Mouse (Mus musculus) embryonic facial prominence, embryonic 10.5 days (tissue): ENCODE measurements around the gene Tcea2. TPM values are rescaled to one million over a fixed set of nuclear protein-coding genes. Genes with fewer than 3 reads are reported as not detected.

ENCODE experiments used
- DNase-seq: peaks from one replicate; pipeline ENCODE4 v3.0.0-alpha.2; 2017; ENCODE audit warnings: low spot score
- H3K27ac ChIP-seq: fragments of 300-500 bp; sonication (generic); replicated peaks from 2 replicates; pipeline ENCODE4 v1.5.1; 2016; ENCODE audit warnings: mild to moderate bottlenecking
- H3K27me3 ChIP-seq: fragments of 300-500 bp; sonication (generic); replicated peaks from 2 replicates; pipeline ENCODE4 v1.6.1; 2016; ENCODE audit warnings: low read depth, mild to moderate bottlenecking; ENCODE audit not compliant: poor library complexity, severe bottlenecking
- H3K36me3 ChIP-seq: fragments of 300-500 bp; sonication (generic); replicated peaks from 2 replicates; pipeline ENCODE4 v1.6.1; 2016; ENCODE audit warnings: mild to moderate bottlenecking, moderate library complexity
- H3K4me1 ChIP-seq: fragments of 300-500 bp; sonication (generic); 2 replicates; pipeline ENCODE4 v1.6.1; 2016
- H3K4me3 ChIP-seq: fragments of 300-500 bp; sonication (generic); 2 replicates; pipeline ENCODE4 v1.5.1; 2016; ENCODE audit warnings: mild to moderate bottlenecking, moderate library complexity
- H3K9me3 ChIP-seq: fragments of 300-500 bp; sonication (generic); 2 replicates; pipeline ENCODE4 v1.6.1; 2016; ENCODE audit warnings: mild to moderate bottlenecking
- WGBS: fragments of 180-500 bp; shearing (Covaris S2); methylation state at CpG from one replicate; pipeline ENCODE4 v1.1.7; 2016; 5-methylcytosine and 5-hydroxymethylcytosine counted together
- polyA plus RNA-seq: library from polyadenylated mRNA; unstranded; fragments of >200 nt; fragmentation: Nextera tagmentation; extraction: Ambion mirVana; gene quantifications from 2 replicates; pipeline ENCODE4 v1.2.1, GENCODE M21; 2016

Tcea2 gene
- polyA plus RNA-seq, 1 experiment from 2014 or later: 18.8 TPM

DNA sequence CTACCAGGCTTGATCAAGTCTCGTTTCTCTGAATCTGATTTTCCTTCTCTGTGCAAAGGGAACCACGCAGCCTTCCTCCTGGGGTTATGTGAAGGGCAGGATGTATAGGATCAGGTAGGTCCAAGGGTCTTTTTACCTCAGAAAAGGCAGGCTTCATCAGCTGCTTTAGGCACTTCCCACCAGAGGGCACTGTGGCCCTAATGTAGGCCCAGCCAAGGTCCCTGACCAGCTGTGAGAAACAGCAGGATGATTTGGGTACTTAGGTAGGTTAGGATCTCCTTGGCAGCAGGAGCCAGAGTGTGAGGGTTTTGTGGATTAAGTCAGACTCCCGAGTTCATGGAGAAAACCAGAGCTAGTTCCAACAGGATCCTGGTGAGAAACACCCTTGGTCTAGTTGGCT lies 42.1 kb downstream of the Tcea2 start:
- Histone ChIP-seq H3K36me3 (no peaks in the 10 kb centered on the region), H3K4me1 (no peaks in the 10 kb centered on the region), H3K4me3 (no peak overlapping the region), H3K27me3 (no peaks in the 10 kb centered on the region), H3K9me3 (no peaks in the 10 kb centered on the region), H3K27ac (no peak overlapping the region)
- WGBS: 12% methylated on average over 3 of the region's 3 CpGs
- peak; percentile 68 for DNase-seq

DNA sequence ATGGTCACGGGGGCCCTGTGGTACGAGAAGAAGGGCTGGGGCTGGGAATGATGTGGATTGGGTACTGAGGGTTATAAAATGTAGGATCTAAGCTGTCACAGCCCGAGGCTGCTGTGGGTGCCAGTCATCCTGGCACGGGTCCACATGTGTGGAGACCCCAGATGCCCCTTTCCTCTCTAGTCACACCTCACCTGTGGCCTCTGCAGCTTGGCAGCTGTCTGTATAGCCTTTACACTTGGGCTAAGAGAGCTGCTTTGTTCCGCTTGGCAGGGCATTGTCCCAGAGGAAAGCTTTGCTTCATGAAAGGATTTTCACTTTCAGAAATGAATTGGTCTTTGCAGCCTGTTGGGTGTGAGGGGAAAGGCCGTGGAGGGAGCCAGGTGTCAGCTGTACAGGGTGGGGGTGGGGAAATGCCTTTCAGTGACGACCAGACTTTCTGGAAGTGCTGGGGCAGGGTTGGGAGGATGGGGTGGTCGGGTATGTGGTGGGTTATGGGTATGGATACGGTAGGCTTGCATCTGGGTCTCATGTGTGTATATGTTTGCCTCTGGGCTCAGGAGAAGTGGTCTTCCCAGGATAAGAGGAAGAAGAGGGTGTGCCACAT lies 47.7 kb downstream of the Tcea2 start:
- no peak for DNase-seq
- 58% methylated on average over 9 of the region's 9 CpGs for WGBS
- Histone ChIP-seq H3K27me3 (no peaks in the 10 kb centered on the region), H3K4me1 (peaks cover 6% of the 10 kb centered on the region), H3K4me3 (no peak overlapping the region), H3K9me3 (no peaks in the 10 kb centered on the region), H3K36me3 (no peaks in the 10 kb centered on the region), H3K27ac (no peak overlapping the region)

DNA sequence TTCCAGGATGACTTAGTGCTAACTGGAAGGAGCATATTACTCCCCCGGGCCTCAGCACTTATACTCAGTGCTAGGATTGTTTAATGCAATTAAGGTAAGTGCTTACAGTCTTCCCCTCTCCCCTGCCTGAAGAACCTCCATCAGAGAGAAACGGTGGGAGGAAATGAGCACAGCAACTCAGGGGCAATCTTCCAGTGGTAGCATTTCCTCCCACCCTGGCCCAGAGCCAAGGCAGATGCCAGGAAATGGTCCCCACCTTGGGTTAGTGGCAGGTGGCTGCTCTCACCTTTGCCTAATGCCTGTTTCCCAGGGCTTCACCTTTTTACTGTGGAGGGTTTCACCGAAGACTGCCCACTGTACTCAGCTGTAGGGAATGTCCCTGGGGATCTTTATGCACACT lies 49.9 kb downstream of the Tcea2 start:
- Histone ChIP-seq H3K4me3 (no peak overlapping the region), H3K4me1 (peaks cover 6% of the 10 kb centered on the region), H3K27ac (no peak overlapping the region), H3K36me3 (no peaks in the 10 kb centered on the region), H3K9me3 (no peaks in the 10 kb centered on the region), H3K27me3 (no peaks in the 10 kb centered on the region)
- 71% methylated on average over 3 of the region's 3 CpGs for WGBS
- no peak for DNase-seq

Other genes with a start within 250 kb of the Tcea2 start
- 16.4 and 20.1 TPM in 2 replicates for gene Zbtb46, start 220.9 kb upstream of the Tcea2 start, polyA plus RNA-seq
- gene Abhd16b, start 187.1 kb upstream of the Tcea2 start, polyA plus RNA-seq: 0.11 and 0.16 TPM in 2 replicates
- gene Tpd52l2, start 183.2 kb upstream of the Tcea2 start, polyA plus RNA-seq: 173 and 174 TPM in 2 replicates
- gene Dnajc5, start 159.8 kb upstream of the Tcea2 start, polyA plus RNA-seq: 93.3 and 93.4 TPM in 2 replicates
- gene Uckl1, start 95.4 kb upstream of the Tcea2 start, polyA plus RNA-seq: 41.1 and 41.3 TPM in 2 replicates
- 77.2 and 82.6 TPM in 2 replicates for gene Prpf6, start 88.4 kb upstream of the Tcea2 start, polyA plus RNA-seq
- gene Zfp512b, start 87.5 kb upstream of the Tcea2 start, polyA plus RNA-seq: 56.0 and 59.1 TPM in 2 replicates
- gene Samd10, start 81.1 kb upstream of the Tcea2 start, polyA plus RNA-seq: 24.9 and 25.5 TPM in 2 replicates
- gene Gm29797, start 23.3 kb upstream of the Tcea2 start, polyA plus RNA-seq: 0.28 TPM in 1 of 2 replicates, not detected in the other
- gene Sox18, start 8.7 kb upstream of the Tcea2 start, polyA plus RNA-seq: 21.8 and 25.2 TPM in 2 replicates
- gene Rgs19, start 13.7 kb downstream of the Tcea2 start, polyA plus RNA-seq: 85.2 and 89.9 TPM in 2 replicates
- gene Lkaaear1, start 18.1 kb downstream of the Tcea2 start, polyA plus RNA-seq: not detected in 2 replicates
- 2.6 and 3.1 TPM in 2 replicates for gene Oprl1, start 34.7 kb downstream of the Tcea2 start, polyA plus RNA-seq
- gene Myt1, start 83.0 kb downstream of the Tcea2 start, polyA plus RNA-seq: 7.4 and 7.5 TPM in 2 replicates
- gene Pcmtd2, start 157.5 kb downstream of the Tcea2 start, polyA plus RNA-seq: 26.1 and 30.8 TPM in 2 replicates
- gene Polr3k, start 184.0 kb downstream of the Tcea2 start, polyA plus RNA-seq: 105 and 106 TPM in 2 replicates